Mouse (Mus musculus) embryonic facial prominence, embryonic 14.5 days (tissue): ENCODE data around the gene Gm9837. TPM values are rescaled to one million over a fixed set of nuclear protein-coding genes. Genes with fewer than 3 reads are reported as not detected.

Source experiments
- ATAC-seq: fragments of 200-750 bp; cut with Nextera tagmentation; 2 replicates; pipeline ENCODE4 v1.8.0; 2017; ENCODE audit warnings: low read depth, moderate number of reproducible peaks, moderate TSS enrichment
- DNase-seq: peaks from one replicate; pipeline ENCODE4 v3.0.0-alpha.2; 2015; ENCODE audit warnings: low spot score
- H3K27ac ChIP-seq: fragments of 300-500 bp; sonication (generic); replicated peaks from 2 replicates; pipeline ENCODE4 v1.5.1; 2014; ENCODE audit warnings: low read depth, mild to moderate bottlenecking, low read length, moderate library complexity
- H3K27me3 ChIP-seq: fragments of 300-500 bp; sonication (generic); replicated peaks from 2 replicates; pipeline ENCODE4 v1.6.1; 2014; ENCODE audit warnings: low read length; ENCODE audit not compliant: control insufficient read depth, insufficient read depth
- H3K36me3 ChIP-seq: fragments of 300-500 bp; sonication (generic); 2 replicates; pipeline ENCODE4 v1.6.1; 2014; ENCODE audit warnings: low read length, mixed read lengths; ENCODE audit not compliant: control insufficient read depth, insufficient read depth
- H3K4me1 ChIP-seq: fragments of 300-500 bp; sonication (generic); 2 replicates; pipeline ENCODE4 v1.6.1; 2014; ENCODE audit warnings: antibody characterized with exemption, low read length; ENCODE audit not compliant: control insufficient read depth, insufficient read depth
- H3K4me2 ChIP-seq: fragments of 300-500 bp; sonication (generic); 2 replicates; pipeline ENCODE4 v1.6.1; 2014; ENCODE audit warnings: low read depth, mild to moderate bottlenecking, low read length, moderate library complexity, mixed read lengths
- H3K4me3 ChIP-seq: fragments of 300-500 bp; sonication (generic); 2 replicates; pipeline ENCODE4 v1.5.1; 2014; ENCODE audit warnings: low read depth, mild to moderate bottlenecking, low read length
- H3K9ac ChIP-seq: fragments of 300-500 bp; sonication (generic); 2 replicates; pipeline ENCODE4 v1.6.1; 2014; ENCODE audit warnings: low read depth, mild to moderate bottlenecking, low read length, moderate library complexity, mixed read lengths
- H3K9me3 ChIP-seq: fragments of 300-500 bp; sonication (generic); 2 replicates; pipeline ENCODE4 v1.6.1; 2016; ENCODE audit warnings: low read length; ENCODE audit not compliant: control insufficient read depth
- WGBS: fragments of 180-500 bp; shearing (Covaris S2); extraction: QIAGEN DNeasy Blood & Tissue Kit; methylation state at CpG from one replicate; pipeline ENCODE4 v1.1.7; 2014; 5-methylcytosine and 5-hydroxymethylcytosine counted together
- polyA plus RNA-seq: library from polyadenylated mRNA; unstranded; fragments of >200 nt; fragmentation: Nextera tagmentation; extraction: Ambion mirVana; gene quantifications from 2 replicates; pipeline ENCODE4 v1.2.1, GENCODE M21; 2014

Gene Gm9837
- polyA plus RNA-seq, 1 experiment from 2014 or later = not detected

GRCm38 (mm10) chr11:53441921-53442320, 28.4 kb downstream of the Gm9837 start:
- ATAC-seq (0 out of 2 replicates have a peak, but pooled peaks have one; percentile 41), DNase-seq (peak; percentile 14)
- Histone ChIP-seq H3K9me3 (no peaks in the 10 kb centered on the region), H3K9ac (no peak overlapping the region; the same call in 1 of the 2 replicates), H3K4me3 (no peak overlapping the region), H3K36me3 (no peaks in the 10 kb centered on the region), H3K27ac (peak overlapping the region; percentile 70), H3K27me3 (no peaks in the 10 kb centered on the region), H3K4me1 (no peaks in the 10 kb centered on the region), H3K4me2 (no peak overlapping the region)
- WGBS = 28% methylated on average over 12 of the region's 12 CpGs

GRCm38 (mm10) chr11:53436338-53436737, 33.9 kb downstream of the Gm9837 start:
- DNase-seq (no peak), ATAC-seq (no peak)
- Histone ChIP-seq H3K4me2 (no peak overlapping the region), H3K4me3 (no peak overlapping the region), H3K27me3 (no peaks in the 10 kb centered on the region), H3K9ac (no peak overlapping the region), H3K27ac (no peak overlapping the region), H3K9me3 (no peaks in the 10 kb centered on the region), H3K36me3 (no peaks in the 10 kb centered on the region), H3K4me1 (no peaks in the 10 kb centered on the region; the same call in 1 of the 2 replicates)
- WGBS = 91% methylated on average over 6 of the region's 6 CpGs

GRCm38 (mm10) chr11:53435504-53435903, 34.8 kb downstream of the Gm9837 start:
- no peaks in the 10 kb centered on the region for H3K36me3 ChIP-seq
- H3K4me3 ChIP-seq = no peak overlapping the region
- no peak overlapping the region for H3K27ac ChIP-seq
- 86% methylated on average over 8 of the region's 8 CpGs for WGBS
- H3K9ac ChIP-seq = no peak overlapping the region
- no peak for DNase-seq
- H3K4me2 ChIP-seq = no peak overlapping the region
- no peaks in the 10 kb centered on the region for H3K9me3 ChIP-seq
- no peaks in the 10 kb centered on the region; the same call in 1 of the 2 replicates for H3K4me1 ChIP-seq
- no peak for ATAC-seq
- no peaks in the 10 kb centered on the region for H3K27me3 ChIP-seq

- no peak overlapping the region for H3K9ac ChIP-seq
- no peaks in the 10 kb centered on the region for H3K9me3 ChIP-seq
- H3K4me1 ChIP-seq = peaks cover 7% of the 10 kb centered on the region
- ATAC-seq (no peak), DNase-seq (no peak)
- WGBS = 58% methylated on average over 6 of the region's 6 CpGs
- no peak overlapping the region for H3K27ac ChIP-seq
- no peak overlapping the region for H3K4me3 ChIP-seq
- peaks cover 12% of the 10 kb centered on the region; the same call in 1 of the 2 replicates for H3K36me3 ChIP-seq
- no peaks in the 10 kb centered on the region for H3K27me3 ChIP-seq
- H3K4me2 ChIP-seq = no peak overlapping the region
Observed at GRCm38 (mm10) chr11:53433057-53433456, 37.2 kb downstream of the Gm9837 start.

GRCm38 (mm10) chr11:53431347-53432056, 38.8 kb downstream of the Gm9837 start:
- Histone ChIP-seq H3K4me1 (peaks cover 7% of the 10 kb centered on the region), H3K9me3 (no peaks in the 10 kb centered on the region), H3K27ac (peak overlapping the region; percentile 88), H3K36me3 (peaks cover 16% of the 10 kb centered on the region; the same call in 1 of the 2 replicates), H3K4me2 (peak overlapping the region; percentile 92), H3K27me3 (no peaks in the 10 kb centered on the region), H3K4me3 (peak overlapping the region; percentile 90), H3K9ac (peak overlapping the region; percentile 94)
- WGBS = 20% methylated on average over 9 of the region's 9 CpGs
- DNase-seq = no peak
- ATAC-seq = peak; percentile 19

GRCm38 (mm10) chr11:53430670-53431346, 39.5 kb downstream of the Gm9837 start, which contains the start of the genes Uqcrq and Gdf9:
Uqcrq (minus strand) TSS chr11:53430831.
Gdf9 (plus strand) TSS chr11:53431023.
- DNase-seq (peak; percentile 100), ATAC-seq (peak; percentile 93)
- Histone ChIP-seq H3K4me3 (peak within 1 kb of the TSS; percentile 90), H3K27me3 (no peaks in the 10 kb centered on the region), H3K9me3 (no peaks in the 10 kb centered on the region), H3K4me2 (peak within 1 kb of the TSS; percentile 92), H3K27ac (peak within 1 kb of the TSS; percentile 88), H3K36me3 (peaks cover 16% of the 10 kb centered on the region; the same call in 1 of the 2 replicates), H3K9ac (peak within 1 kb of the TSS; percentile 94), H3K4me1 (peaks cover 7% of the 10 kb centered on the region)
- WGBS = under 1% methylated on average over 44 of the region's 44 CpGs

GRCm38 (mm10) chr11:53430300-53430669, 40.0 kb downstream of the Gm9837 start:
- no peaks in the 10 kb centered on the region for H3K9me3 ChIP-seq
- H3K36me3 ChIP-seq = peaks cover 16% of the 10 kb centered on the region; the same call in 1 of the 2 replicates
- DNase-seq = no peak
- H3K27ac ChIP-seq = peak overlapping the region; percentile 88
- no peaks in the 10 kb centered on the region for H3K27me3 ChIP-seq
- peak overlapping the region; percentile 90 for H3K4me3 ChIP-seq
- ATAC-seq = peak; percentile 45
- peaks cover 7% of the 10 kb centered on the region for H3K4me1 ChIP-seq
- H3K4me2 ChIP-seq = peak overlapping the region; percentile 92
- WGBS = under 1% methylated on average over 30 of the region's 34 CpGs
- H3K9ac ChIP-seq = peak overlapping the region; percentile 94

GRCm38 (mm10) chr11:53429182-53429581, 41.1 kb downstream of the Gm9837 start:
- H3K27me3 ChIP-seq = no peaks in the 10 kb centered on the region
- H3K27ac ChIP-seq = no peak overlapping the region
- peaks cover 16% of the 10 kb centered on the region; the same call in 1 of the 2 replicates for H3K36me3 ChIP-seq
- no peak for DNase-seq
- no peak overlapping the region for H3K9ac ChIP-seq
- ATAC-seq = no peak
- H3K9me3 ChIP-seq = no peaks in the 10 kb centered on the region
- peak overlapping the region; percentile 90 for H3K4me3 ChIP-seq
- peak overlapping the region; percentile 92 for H3K4me2 ChIP-seq
- H3K4me1 ChIP-seq = peaks cover 7% of the 10 kb centered on the region
